Mouse (Mus musculus) liver, embryonic 15.5 days (tissue): ENCODE measurements at regions not wholly inside any gene's neighbourhood (a gene's known extent, or its start where the extent isn't known, plus 50 kb on each side); places are given as distances from the start of the nearest gene placed in this dataset.
A peak's percentile ranks its signal among the peaks of the same experiment; 100 is the strongest.

Experiments used
- ATAC-seq: fragments of 200-750 bp; cut with Nextera tagmentation; 2 replicates; pipeline ENCODE4 v1.8.0; 2017; ENCODE audit warnings: moderate number of reproducible peaks, mild to moderate bottlenecking, moderate library complexity; ENCODE audit not compliant: insufficient read depth
- H3K27ac ChIP-seq: fragments of 300-500 bp; sonication (generic); replicated peaks from 2 replicates; pipeline ENCODE4 v1.5.1; 2015; ENCODE audit warnings: mild to moderate bottlenecking, inconsistent platforms
- H3K27me3 ChIP-seq: fragments of 300-500 bp; sonication (generic); 2 replicates; pipeline ENCODE4 v1.6.1; 2015; ENCODE audit warnings: mild to moderate bottlenecking, inconsistent platforms
- H3K36me3 ChIP-seq: fragments of 300-500 bp; sonication (generic); replicated peaks from 2 replicates; pipeline ENCODE4 v1.6.1; 2015; ENCODE audit warnings: moderate library complexity, mild to moderate bottlenecking, inconsistent platforms
- H3K4me1 ChIP-seq: fragments of 300-500 bp; sonication (generic); replicated peaks from 2 replicates; pipeline ENCODE4 v1.6.1; 2015; ENCODE audit warnings: inconsistent platforms
- H3K4me2 ChIP-seq: fragments of 300-500 bp; sonication (generic); 2 replicates; pipeline ENCODE4 v1.6.1; 2015; ENCODE audit warnings: moderate library complexity, mild to moderate bottlenecking, inconsistent platforms
- H3K4me3 ChIP-seq: fragments of 300-500 bp; sonication (generic); replicated peaks from 2 replicates; pipeline ENCODE4 v1.5.1; 2015; ENCODE audit warnings: mild to moderate bottlenecking, inconsistent platforms
- H3K9ac ChIP-seq: fragments of 300-500 bp; sonication (generic); 2 replicates; pipeline ENCODE4 v1.6.1; 2015; ENCODE audit warnings: moderate library complexity, mild to moderate bottlenecking, inconsistent platforms
- H3K9me3 ChIP-seq: fragments of 300-500 bp; sonication (generic); replicated peaks from 2 replicates; pipeline ENCODE4 v1.6.1; 2016; ENCODE audit warnings: inconsistent platforms
- WGBS: fragments of 180-500 bp; shearing (Covaris S2); methylation state at CpG from one replicate; pipeline ENCODE4 v1.1.7; 2015; ENCODE audit warnings: mixed read lengths; ENCODE audit not compliant: insufficient replicate concordance; 5-methylcytosine and 5-hydroxymethylcytosine counted together

- H3K27ac ChIP-seq, result no peak overlapping the region
- WGBS, result 57% methylated on average over 13 of the region's 13 CpGs
- H3K4me3 ChIP-seq, result no peak overlapping the region
- no peak overlapping the region for H3K4me2 ChIP-seq
- H3K9me3 ChIP-seq, result no peaks in the 10 kb centered on the region
- H3K36me3 ChIP-seq, result no peaks in the 10 kb centered on the region
- H3K9ac ChIP-seq, result no peak overlapping the region
- no peak for ATAC-seq
- H3K27me3 ChIP-seq, result no peaks in the 10 kb centered on the region
- H3K4me1 ChIP-seq, result no peaks in the 10 kb centered on the region
Observed at GRCm38 (mm10) chr7:83056101-83056935, 189.2 kb downstream of the Mex3b start.

- 58% methylated on average over 3 of the region's 3 CpGs for WGBS
- H3K27me3 ChIP-seq, result no peaks in the 10 kb centered on the region
- no peaks in the 10 kb centered on the region for H3K4me1 ChIP-seq
- no peak overlapping the region for H3K27ac ChIP-seq
- H3K4me3 ChIP-seq, result no peak overlapping the region
- H3K9me3 ChIP-seq, result no peaks in the 10 kb centered on the region
- no peak overlapping the region for H3K4me2 ChIP-seq
- H3K9ac ChIP-seq, result no peak overlapping the region
- no peaks in the 10 kb centered on the region for H3K36me3 ChIP-seq
- ATAC-seq, result no peak
Observed at GRCm38 (mm10) chr7:83060318-83060717, 193.2 kb downstream of the Mex3b start.

GRCm38 (mm10) chr7:83060733-83061132 is 193.6 kb downstream of the Mex3b start:
- WGBS, result 53% methylated on average over 5 of the region's 5 CpGs
- no peak for ATAC-seq

GRCm38 (mm10) chr7:83061197-83061893 is 194.2 kb downstream of the Mex3b start:
- Histone ChIP-seq H3K27me3 (no peaks in the 10 kb centered on the region), H3K4me1 (no peaks in the 10 kb centered on the region), H3K4me3 (no peak overlapping the region), H3K9ac (no peak overlapping the region), H3K36me3 (no peaks in the 10 kb centered on the region), H3K27ac (no peak overlapping the region), H3K4me2 (no peak overlapping the region), H3K9me3 (no peaks in the 10 kb centered on the region)
- 59% methylated on average over 7 of the region's 7 CpGs for WGBS
- ATAC-seq, result no peak

More at GRCm38 (mm10) chr7:83060733-83061132, 193.6 kb downstream of the Mex3b start:
- H3K4me3 ChIP-seq, result no peak overlapping the region
- no peak overlapping the region for H3K9ac ChIP-seq
- no peaks in the 10 kb centered on the region for H3K4me1 ChIP-seq
- H3K4me2 ChIP-seq, result no peak overlapping the region
- no peaks in the 10 kb centered on the region for H3K36me3 ChIP-seq
- no peaks in the 10 kb centered on the region for H3K27me3 ChIP-seq
- H3K27ac ChIP-seq, result no peak overlapping the region
- no peaks in the 10 kb centered on the region for H3K9me3 ChIP-seq

- no peak for ATAC-seq
- Histone ChIP-seq H3K9me3 (no peaks in the 10 kb centered on the region), H3K4me3 (no peak overlapping the region), H3K27me3 (no peaks in the 10 kb centered on the region), H3K4me2 (no peak overlapping the region), H3K27ac (no peak overlapping the region), H3K9ac (no peak overlapping the region), H3K36me3 (no peaks in the 10 kb centered on the region), H3K4me1 (no peaks in the 10 kb centered on the region)
- 53% methylated on average over 6 of the region's 6 CpGs for WGBS
Observed at GRCm38 (mm10) chr7:83061894-83062477, 194.9 kb downstream of the Mex3b start.

GRCm38 (mm10) chr7:83063559-83063958 is 196.4 kb downstream of the Mex3b start:
- H3K4me2 ChIP-seq, result no peak overlapping the region
- no peak overlapping the region for H3K9ac ChIP-seq
- H3K36me3 ChIP-seq, result no peaks in the 10 kb centered on the region
- H3K4me1 ChIP-seq, result no peaks in the 10 kb centered on the region
- no peak overlapping the region for H3K4me3 ChIP-seq
- H3K27ac ChIP-seq, result no peak overlapping the region
- no peaks in the 10 kb centered on the region for H3K9me3 ChIP-seq
- 76% methylated on average over 3 of the region's 3 CpGs for WGBS
- no peak for ATAC-seq
- no peaks in the 10 kb centered on the region for H3K27me3 ChIP-seq

- no peaks in the 10 kb centered on the region for H3K9me3 ChIP-seq
- H3K4me2 ChIP-seq, result no peak overlapping the region
- H3K4me1 ChIP-seq, result no peaks in the 10 kb centered on the region
- H3K27me3 ChIP-seq, result no peaks in the 10 kb centered on the region
- H3K9ac ChIP-seq, result no peak overlapping the region
- H3K36me3 ChIP-seq, result no peaks in the 10 kb centered on the region
- 64% methylated on average over 3 of the region's 3 CpGs for WGBS
- ATAC-seq, result no peak
- no peak overlapping the region for H3K27ac ChIP-seq
- H3K4me3 ChIP-seq, result no peak overlapping the region
Observed at GRCm38 (mm10) chr7:83065341-83065740, 198.2 kb downstream of the Mex3b start.

- no peaks in the 10 kb centered on the region for H3K36me3 ChIP-seq
- ATAC-seq, result no peak
- no peak overlapping the region for H3K9ac ChIP-seq
- no peak overlapping the region for H3K4me3 ChIP-seq
- H3K9me3 ChIP-seq, result no peaks in the 10 kb centered on the region
- H3K27me3 ChIP-seq, result no peaks in the 10 kb centered on the region
- no peaks in the 10 kb centered on the region; the same call in 1 of the 2 replicates for H3K4me1 ChIP-seq
- H3K27ac ChIP-seq, result no peak overlapping the region
- WGBS, result 60% methylated on average over 15 of the region's 15 CpGs
- H3K4me2 ChIP-seq, result no peak overlapping the region
Observed at GRCm38 (mm10) chr7:83074399-83074970, 207.4 kb downstream of the Mex3b start.

GRCm38 (mm10) chr7:83075159-83075952 is 208.2 kb downstream of the Mex3b start:
- Histone ChIP-seq H3K27ac (no peak overlapping the region), H3K27me3 (no peaks in the 10 kb centered on the region), H3K4me2 (no peak overlapping the region), H3K9me3 (no peaks in the 10 kb centered on the region), H3K9ac (no peak overlapping the region), H3K4me1 (no peaks in the 10 kb centered on the region; the same call in 1 of the 2 replicates), H3K36me3 (no peaks in the 10 kb centered on the region), H3K4me3 (no peak overlapping the region)
- 14% methylated on average over 4 of the region's 4 CpGs for WGBS
- ATAC-seq, result peak; percentile 51; the same call in 1 of the 2 replicates

- H3K9ac ChIP-seq, result no peak overlapping the region
- ATAC-seq, result no peak
- 50% methylated on average over 11 of the region's 11 CpGs for WGBS
- no peak overlapping the region for H3K4me3 ChIP-seq
- no peaks in the 10 kb centered on the region for H3K27me3 ChIP-seq
- H3K4me2 ChIP-seq, result no peak overlapping the region
- no peaks in the 10 kb centered on the region; the same call in 1 of the 2 replicates for H3K4me1 ChIP-seq
- H3K9me3 ChIP-seq, result no peaks in the 10 kb centered on the region
- no peaks in the 10 kb centered on the region for H3K36me3 ChIP-seq
- H3K27ac ChIP-seq, result no peak overlapping the region
Observed at GRCm38 (mm10) chr7:83077035-83077918, 210.1 kb downstream of the Mex3b start.
